Mouse (Mus musculus) hindlimb bud, embryonic 11.5 days (tissue): ENCODE results near the gene Denr.
A peak's percentile ranks its signal among the peaks of the same experiment; 100 is the strongest.

Source experiments
- DNase-seq: peaks from one replicate; pipeline ENCODE4 v3.0.0-alpha.2; 2012; ENCODE audit warnings: low read depth, low spot score; ENCODE audit errors: extremely low spot score

Denr gene

DNA sequence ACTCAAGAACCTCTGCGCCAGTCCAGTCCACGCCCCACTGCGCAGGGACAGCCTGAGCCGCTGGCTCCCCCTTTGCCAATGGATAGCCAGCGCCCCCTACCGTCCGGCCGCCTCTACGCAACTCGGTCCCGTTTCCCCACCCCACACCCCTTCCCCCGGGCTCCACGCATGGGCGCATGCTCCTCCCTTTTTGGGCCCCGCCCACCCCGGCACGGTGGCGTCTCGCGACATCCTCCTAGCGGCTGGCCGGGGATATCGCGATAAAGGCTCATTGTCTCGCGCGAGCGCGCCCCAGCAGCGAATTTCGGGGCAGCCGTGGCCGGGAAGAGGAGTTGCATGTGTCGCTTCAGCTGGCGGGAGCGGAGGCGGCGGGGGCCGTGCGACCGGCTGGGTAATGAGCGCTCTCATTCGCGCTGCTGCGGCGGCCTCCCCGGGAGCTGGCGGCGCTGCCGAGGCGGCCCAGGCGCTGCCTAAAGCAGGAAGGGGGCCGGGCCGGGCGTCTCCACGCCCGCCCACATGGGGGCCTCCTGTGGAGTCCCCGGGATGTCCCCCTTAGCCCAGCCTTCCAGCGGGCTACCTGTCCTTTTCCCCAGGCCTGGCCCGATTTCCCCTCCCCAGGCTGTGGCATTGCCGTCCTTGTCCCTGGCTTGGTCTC, at the start of gene Denr:
TSS of gene Denr (plus strand) at position 200 of the 655 bp plus-strand sequence.
- DNase-seq: peak; percentile 86

DNA sequence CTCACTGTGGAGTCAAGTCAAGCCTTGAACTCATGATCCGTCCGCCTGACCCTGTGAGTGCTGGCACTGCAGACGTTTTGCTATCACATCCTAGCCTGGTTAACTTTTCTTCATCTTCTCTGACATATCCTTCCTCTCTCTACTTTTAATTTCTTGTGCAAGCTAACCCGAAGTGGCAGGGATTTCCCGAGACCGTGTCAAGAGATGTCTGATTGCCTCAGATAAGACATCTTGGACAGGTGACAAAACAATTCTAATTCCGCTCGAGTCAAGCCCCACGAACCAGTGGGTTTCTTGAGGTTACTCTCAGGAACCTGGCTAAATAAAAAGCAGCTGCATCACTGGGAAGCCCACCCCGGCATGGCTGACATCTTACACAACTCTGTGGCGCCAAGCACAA, 48.2 kb upstream of the Denr start:
- no peak for DNase-seq

- DNase-seq: no peak
These were observed 44.3 kb upstream of the Denr start for GRCm38 (mm10) chr5:123862374-123863350.

DNA sequence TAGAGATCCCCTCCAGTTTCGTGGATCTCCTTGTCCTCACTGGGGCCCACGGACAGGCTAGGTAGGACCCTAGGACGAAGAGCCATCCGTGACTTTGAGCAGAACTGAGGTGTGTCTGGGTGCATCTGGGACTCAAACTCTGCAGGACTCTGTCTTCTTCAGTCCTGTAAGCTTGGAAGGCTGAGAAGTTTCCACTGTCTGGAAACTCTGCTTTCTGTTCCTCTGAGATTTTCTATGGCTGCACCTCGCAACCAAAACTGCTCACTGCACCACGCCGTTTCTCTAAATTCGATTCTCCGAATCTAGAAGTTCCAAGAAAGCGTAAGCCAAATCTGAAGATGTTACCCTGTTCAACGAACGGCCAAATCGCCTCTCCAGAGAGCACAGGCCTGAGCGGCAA, 43.0 kb upstream of the Denr start:
- DNase-seq: no peak

GRCm38 (mm10) chr5:123865365-123865764, 41.6 kb upstream of the Denr start, which contains the start of gene Hcar2:
TSS of gene Hcar2 (minus strand) at chr5:123865499.
- DNase-seq: no peak

DNA sequence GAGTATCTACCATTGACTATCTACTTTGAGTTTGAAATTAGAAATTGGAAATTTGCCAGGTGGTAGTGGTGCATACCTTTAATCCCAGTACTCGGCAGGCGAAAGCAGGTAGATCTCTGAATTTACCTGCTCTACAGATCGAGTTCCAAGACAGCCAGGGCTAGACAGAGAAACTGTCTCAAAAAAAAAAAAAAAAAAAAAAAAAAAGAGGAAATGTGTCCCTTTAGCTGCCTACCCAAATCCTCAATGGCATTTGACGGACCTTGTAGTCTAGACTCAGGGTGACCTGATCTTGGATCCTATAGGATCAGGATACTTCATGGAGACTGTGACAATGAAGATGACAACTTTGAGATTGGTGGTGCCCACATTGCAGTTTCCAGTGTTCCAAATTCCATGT, 40.5 kb upstream of the Denr start:
- no peak for DNase-seq

DNA sequence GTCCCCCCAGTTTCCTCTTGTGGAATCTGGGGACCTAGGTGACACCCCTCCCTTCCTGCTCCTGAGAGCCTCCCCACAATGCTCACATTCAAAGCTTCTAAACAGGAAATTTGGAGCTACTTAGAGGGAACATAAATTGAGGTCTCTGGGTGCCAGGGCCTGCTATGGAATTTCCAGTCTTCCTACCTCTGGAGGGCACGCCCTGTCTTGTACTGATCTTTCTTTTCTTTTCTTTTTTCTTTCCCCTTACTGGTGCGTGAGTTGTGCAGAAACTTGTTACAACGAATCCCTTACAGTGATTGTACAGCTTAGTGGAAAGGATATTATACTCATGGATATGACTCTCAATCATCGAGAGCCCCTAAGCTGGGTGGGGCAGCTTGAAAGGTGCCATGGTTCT, 37.4 kb upstream of the Denr start:
- no peak for DNase-seq

DNA sequence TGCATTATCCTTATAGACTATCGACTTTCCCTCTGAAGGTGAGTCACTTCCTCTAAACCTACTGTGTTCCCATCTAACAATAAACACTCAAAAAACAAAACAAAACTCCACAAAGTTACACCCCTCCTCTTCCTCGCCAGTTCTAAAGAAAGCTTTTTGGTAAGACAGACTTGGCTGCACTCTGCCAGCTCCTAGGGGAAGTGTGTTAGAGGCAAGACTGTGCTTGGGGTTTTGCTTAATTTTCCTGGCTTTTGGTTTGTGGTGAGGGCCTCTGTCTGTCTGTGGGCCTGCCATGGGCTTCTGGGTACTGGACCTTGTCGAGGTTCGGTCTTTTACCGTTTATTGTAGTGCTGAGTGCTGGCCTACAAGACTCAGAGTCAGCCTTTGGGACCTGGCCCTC, 32.8 kb upstream of the Denr start:
- no peak for DNase-seq

- no peak for DNase-seq
These were observed 28.9 kb upstream of the Denr start for GRCm38 (mm10) chr5:123878056-123878455.

DNA sequence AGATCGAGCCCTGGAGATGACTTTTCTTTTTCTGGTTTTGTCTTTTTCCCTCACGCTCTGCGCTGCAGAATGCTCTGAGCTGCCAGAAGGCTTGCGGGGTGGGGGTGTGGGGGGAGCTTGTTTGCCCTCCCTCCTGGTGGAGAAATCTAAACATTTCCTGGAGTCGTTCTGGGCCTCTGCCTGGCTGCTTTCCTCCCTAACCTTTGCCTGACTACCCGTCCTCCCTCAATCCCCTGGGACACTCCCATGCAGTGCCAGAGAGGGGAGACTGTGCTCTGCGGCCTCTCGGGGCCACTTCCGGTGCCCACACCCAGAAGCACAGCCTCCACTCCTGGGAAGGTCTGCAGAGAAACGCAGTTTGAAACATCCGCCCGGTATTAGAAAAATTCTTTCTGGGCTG, 27.0 kb upstream of the Denr start, which contains the start of gene Hcar1:
TSS of gene Hcar1 (minus strand) at position 93 of the 400 bp plus-strand sequence.
- no peak for DNase-seq

GRCm38 (mm10) chr5:123880778-123881177, 26.2 kb upstream of the Denr start:
- DNase-seq: no peak

GRCm38 (mm10) chr5:123883891-123884290, 23.1 kb upstream of the Denr start:
- no peak for DNase-seq

DNA sequence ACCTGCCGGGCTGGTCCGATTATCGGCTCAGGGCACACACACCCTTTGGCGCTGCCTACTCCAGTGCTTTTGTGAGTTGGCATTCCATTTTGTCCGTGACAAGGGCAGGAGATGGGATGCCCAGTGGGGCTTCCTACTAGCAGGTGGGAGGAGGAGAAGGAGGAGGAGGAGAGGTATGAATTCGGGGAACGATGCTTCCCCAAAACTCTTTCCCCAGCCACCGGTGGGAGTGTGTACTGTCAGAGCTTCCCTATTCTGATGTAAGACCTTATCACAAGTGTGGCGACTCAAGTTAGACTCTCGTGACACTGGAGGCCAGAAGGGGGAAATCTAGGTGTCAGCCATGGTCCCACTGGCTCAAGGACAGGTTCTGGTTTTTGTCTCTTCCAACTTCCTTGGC, 22.6 kb upstream of the Denr start:
- no peak for DNase-seq

GRCm38 (mm10) chr5:123886365-123886764, 20.6 kb upstream of the Denr start:
- no peak for DNase-seq

- no peak for DNase-seq
These were observed 16.7 kb upstream of the Denr start for GRCm38 (mm10) chr5:123890312-123890711.

- no peak for DNase-seq
These were observed 16.0 kb upstream of the Denr start for GRCm38 (mm10) chr5:123890987-123891386.

DNA sequence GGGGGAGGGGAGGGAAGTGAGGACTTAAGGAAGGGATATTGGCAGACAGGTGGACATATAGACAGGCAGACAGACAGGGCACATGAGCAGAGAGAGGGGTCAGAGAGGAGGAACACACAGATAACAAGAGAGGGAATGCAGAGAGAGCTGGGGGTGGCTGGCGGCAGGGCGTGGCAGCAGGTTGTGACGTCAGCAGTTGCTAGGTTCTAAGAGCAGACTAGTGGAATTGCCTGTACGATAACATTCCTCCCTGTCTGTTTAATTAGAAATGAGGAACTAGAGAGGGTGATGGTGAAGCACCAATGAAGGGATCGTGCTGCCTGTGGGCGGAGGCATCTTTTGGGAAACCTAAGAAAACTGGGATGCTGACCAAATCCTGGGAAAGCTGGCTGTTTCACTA, 15.3 kb upstream of the Denr start:
- no peak for DNase-seq

DNA sequence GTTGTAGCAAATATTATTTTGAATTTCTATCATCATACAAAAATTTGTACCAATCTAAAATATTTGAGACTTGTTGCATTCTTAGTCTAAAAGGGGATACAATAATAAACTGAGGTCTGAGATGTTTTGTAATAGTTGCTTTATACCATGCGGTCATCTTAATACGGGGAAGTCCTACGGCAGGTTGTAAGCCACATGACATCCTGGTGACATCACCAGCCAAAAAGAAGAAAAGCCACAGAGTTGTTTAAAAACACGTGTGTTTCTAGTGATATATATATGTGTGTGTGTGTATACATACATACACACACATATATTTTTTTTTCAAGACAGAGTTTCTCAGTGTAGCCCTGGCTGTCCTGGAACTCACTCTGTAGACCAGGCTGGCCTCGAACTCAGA, 13.5 kb upstream of the Denr start:
- DNase-seq: no peak

- no peak for DNase-seq
These were observed 10.6 kb upstream of the Denr start for GRCm38 (mm10) chr5:123896395-123896794.

DNA sequence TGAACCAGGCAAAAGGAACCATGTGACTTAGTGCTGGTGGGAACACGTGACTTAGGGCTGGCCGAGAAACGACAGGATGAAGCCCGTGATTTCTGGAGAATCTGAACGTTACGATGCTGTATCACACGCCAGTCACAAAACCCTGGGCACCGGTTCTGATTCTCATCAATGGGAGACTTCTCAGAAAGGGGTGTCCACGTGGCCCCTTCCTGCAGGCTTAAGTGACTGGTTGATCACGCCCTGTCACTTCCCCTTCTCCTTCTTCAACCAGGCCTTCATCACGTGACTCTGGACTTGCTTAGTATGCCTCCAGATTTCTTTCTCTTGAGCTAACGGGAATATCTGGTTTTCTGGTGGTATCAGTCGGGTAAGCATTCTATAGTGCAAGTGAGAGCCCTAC, 9.6 kb upstream of the Denr start:
- DNase-seq: no peak

GRCm38 (mm10) chr5:123904059-123904672, 2.8 kb upstream of the Denr start:
- DNase-seq: no peak
